Mouse (Mus musculus) heart, adult 18-20 months (tissue): ENCODE data around the gene Pitx2. TPM values are rescaled to one million over a fixed set of nuclear protein-coding genes. Genes with fewer than 3 reads are reported as not detected.
A peak's percentile ranks its signal among the peaks of the same experiment; 100 is the strongest.

Experiments
- DNase-seq, 2 experiments: peaks; one replicate each; pipeline ENCODE4 v3.0.0; 2021 to 2022; ENCODE audit warnings: mixed read lengths in 1 of 2
- total RNA-seq, 2 experiments: library from RNA; stranded (reverse); gene quantifications; 2 replicates each; pipeline ENCODE4 v1.2.3; 2021

Pitx2 gene
- total RNA-seq, 2 experiments from 2014 or later: 0.36 to 0.50 TPM

- DNase-seq: peak; percentile 18 to 25
Measured at GRCm38 (mm10) chr3:129256766-129257165, 57.1 kb downstream of the Pitx2 start.

GRCm38 (mm10) chr3:129258497-129258896 is 58.8 kb downstream of the Pitx2 start:
- DNase-seq: no peak

Other genes with a start within 250 kb of the Pitx2 start
- gene Enpep, start 132.8 kb downstream of the Pitx2 start, total RNA-seq: 1 to 10 TPM; 5.5 to 6.5 TPM